Mouse (Mus musculus) ES-Bruce4 (cell line): ENCODE data around the gene Ddx6.

Experiments used
- CTCF ChIP-seq: IDR thresholded peaks from one replicate; pipeline ENCODE4 v1.8.1; 2011; ENCODE audit warnings: low read depth, low read length
- EP300 ChIP-seq: IDR thresholded peaks from 2 replicates; pipeline ENCODE4 v1.6.1; 2011; ENCODE audit warnings: low read depth, low read length; ENCODE audit not compliant: insufficient read depth

- TF ChIP-seq CTCF (no peak), EP300 (no peak)
Observed at GRCm38 (mm10) chr9:44610371-44610770, 5.7 kb downstream of the Ddx6 start.
